Mouse (Mus musculus): ENCODE results near the gene Fpr1. TPM values are rescaled to one million over a fixed set of nuclear protein-coding genes. Genes with fewer than 3 reads are reported as not detected.

Fpr1 gene
- total RNA-seq, 1 experiment, result not detected

- H3K4me3 ChIP-seq (ENCODE audit: insufficient read depth in 1 of 2, low read depth in 1 of 2, low read length in 2 of 2, poor library complexity in 1 of 2, severe bottlenecking in 1 of 2), result no peak overlapping the region
- H3K27ac ChIP-seq (ENCODE audit: insufficient read depth, low read depth, low read length, poor library complexity, severe bottlenecking), result no peak overlapping the region
- no peak for DNase-seq (ENCODE audit: low read depth, low spot score)
- H3K9ac ChIP-seq (ENCODE audit: insufficient read depth, low read depth, low read length, poor library complexity, severe bottlenecking), result no peak overlapping the region
- H3K36me3 ChIP-seq (ENCODE audit: control insufficient read depth, insufficient read depth, low read length, poor library complexity, severe bottlenecking), result no peaks in the 10 kb centered on the region
- H3K4me1 ChIP-seq (ENCODE audit: control insufficient read depth in 2 of 2, insufficient read depth in 2 of 2, low read length in 2 of 2, poor library complexity in 1 of 2), result no peaks in the 10 kb centered on the region
- no peaks in the 10 kb centered on the region for H3K9me3 ChIP-seq (ENCODE audit: control insufficient read depth, insufficient read depth, low read depth, low read length)
- no peak for TF ChIP-seq HCFC1 (IDR thresholded peaks at IDR 0.05; ENCODE audit: borderline replicate concordance, insufficient read depth, low read length)
- no peak for TF ChIP-seq ZC3H11A (IDR thresholded peaks at IDR 0.05; ENCODE audit: borderline replicate concordance, low read depth, low read length)
- no peak for TF ChIP-seq ZNF384 (IDR thresholded peaks at IDR 0.05; ENCODE audit: low read depth, low read length)
- no peak for TF ChIP-seq MAFK (IDR thresholded peaks at IDR 0.05; ENCODE audit: insufficient read depth, low read depth, low read length)
- no peak for TF ChIP-seq CHD2 (IDR thresholded peaks at IDR 0.05; ENCODE audit: low read depth, low read length)
- in situ Hi-C loops (cut with MboI; ENCODE audit: low sequenced_read_pairs in 2 of 2, unreplicated experiment in 2 of 2), result no loop called here
Measured at GRCm38 (mm10) chr17:17900768-17901167, 17.0 kb upstream of the Fpr1 start.

- Histone ChIP-seq H3K4me1 (ENCODE audit: control insufficient read depth in 2 of 2, insufficient read depth in 2 of 2, low read length in 2 of 2, poor library complexity in 1 of 2) (no peaks in the 10 kb centered on the region), H3K36me3 (ENCODE audit: control insufficient read depth, insufficient read depth, low read length, poor library complexity, severe bottlenecking) (no peaks in the 10 kb centered on the region), H3K9ac (ENCODE audit: insufficient read depth, low read depth, low read length, poor library complexity, severe bottlenecking) (no peak overlapping the region), H3K4me3 (ENCODE audit: insufficient read depth in 1 of 2, low read depth in 1 of 2, low read length in 2 of 2, poor library complexity in 1 of 2, severe bottlenecking in 1 of 2) (no peak overlapping the region), H3K27ac (ENCODE audit: insufficient read depth, low read depth, low read length, poor library complexity, severe bottlenecking) (no peak overlapping the region), H3K9me3 (ENCODE audit: control insufficient read depth, insufficient read depth, low read depth, low read length) (no peaks in the 10 kb centered on the region)
- DNase-seq (ENCODE audit: low read depth, low spot score), result peak; percentile 26
- in situ Hi-C loops (cut with MboI; ENCODE audit: low sequenced_read_pairs in 2 of 2, unreplicated experiment in 2 of 2), result loop anchor here in 1 of 2 experiments (10.0 kb wide), 1 partner anchor 124 kb away; no protein-coding TSS in a partner anchor
- TF ChIP-seq CHD2 (IDR thresholded peaks at IDR 0.05; ENCODE audit: low read depth, low read length) (no peak), ZC3H11A (IDR thresholded peaks at IDR 0.05; ENCODE audit: borderline replicate concordance, low read depth, low read length) (peak; percentile 55; the same call in 1 of the 2 replicates)
Measured at GRCm38 (mm10) chr17:17899268-17899667, 15.5 kb upstream of the Fpr1 start.

GRCm38 (mm10) chr17:17896039-17896438 is 12.3 kb upstream of the Fpr1 start:
- H3K4me3 ChIP-seq (ENCODE audit: insufficient read depth in 1 of 2, low read depth in 1 of 2, low read length in 2 of 2, poor library complexity in 1 of 2, severe bottlenecking in 1 of 2), result no peak overlapping the region
- H3K9ac ChIP-seq (ENCODE audit: insufficient read depth, low read depth, low read length, poor library complexity, severe bottlenecking), result no peak overlapping the region
- TF ChIP-seq ZC3H11A (IDR thresholded peaks at IDR 0.05; ENCODE audit: borderline replicate concordance, low read depth, low read length), result peak; percentile 85; the same call in 1 of the 2 replicates
- TF ChIP-seq MAFK (IDR thresholded peaks at IDR 0.05; ENCODE audit: insufficient read depth, low read depth, low read length), result no peak
- H3K4me1 ChIP-seq (ENCODE audit: control insufficient read depth in 2 of 2, insufficient read depth in 2 of 2, low read length in 2 of 2, poor library complexity in 1 of 2), result no peaks in the 10 kb centered on the region
- no peak overlapping the region for H3K27ac ChIP-seq (ENCODE audit: insufficient read depth, low read depth, low read length, poor library complexity, severe bottlenecking)
- in situ Hi-C loops (cut with MboI; ENCODE audit: low sequenced_read_pairs in 2 of 2, unreplicated experiment in 2 of 2), result loop anchor here in 1 of 2 experiments (10.0 kb wide), 1 partner anchor 121 kb away; no protein-coding TSS in a partner anchor
- no peaks in the 10 kb centered on the region for H3K9me3 ChIP-seq (ENCODE audit: control insufficient read depth, insufficient read depth, low read depth, low read length)
- DNase-seq (ENCODE audit: low read depth, low spot score), result peak; percentile 35
- H3K36me3 ChIP-seq (ENCODE audit: control insufficient read depth, insufficient read depth, low read length, poor library complexity, severe bottlenecking), result no peaks in the 10 kb centered on the region

DNA sequence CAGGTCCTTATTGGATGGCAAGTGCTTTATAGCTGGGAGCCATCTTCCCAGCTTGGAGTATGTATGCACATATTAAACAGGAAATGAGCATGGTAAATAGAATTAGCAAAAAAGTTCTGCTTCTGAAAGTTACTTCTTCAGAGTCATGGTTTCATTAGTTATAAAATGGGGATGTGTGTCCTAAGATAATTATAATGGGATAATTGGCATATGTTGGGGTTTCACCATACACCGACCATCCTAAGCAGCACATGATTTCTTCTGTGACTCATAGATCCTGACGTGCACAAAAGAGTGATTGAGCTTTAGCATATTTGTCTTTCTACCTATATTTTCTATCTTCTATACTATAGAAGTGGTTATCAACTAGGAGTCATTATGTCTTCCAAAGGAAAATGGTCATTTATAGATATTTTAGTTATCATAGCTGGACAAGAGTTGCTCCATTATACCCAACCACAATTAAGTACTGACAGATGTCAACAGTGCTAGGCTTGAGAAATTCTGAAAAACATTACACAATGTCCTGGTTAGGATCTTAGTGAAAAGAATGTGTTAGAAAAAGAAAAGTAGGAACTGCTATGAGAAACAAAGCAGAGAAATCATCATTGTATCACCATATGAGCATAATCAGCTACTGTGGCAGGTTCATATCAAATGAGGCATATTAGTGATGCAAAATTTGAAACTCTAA is 6.1 kb upstream of the Fpr1 start:
- no peak overlapping the region for H3K9ac ChIP-seq (ENCODE audit: insufficient read depth, low read depth, low read length, poor library complexity, severe bottlenecking)
- H3K4me1 ChIP-seq (ENCODE audit: control insufficient read depth in 2 of 2, insufficient read depth in 2 of 2, low read length in 2 of 2, poor library complexity in 1 of 2), result no peaks in the 10 kb centered on the region
- in situ Hi-C loops (cut with MboI; ENCODE audit: low sequenced_read_pairs in 2 of 2, unreplicated experiment in 2 of 2), result loop anchor here (10.0 kb wide), 1 partner anchor 115 kb away; no protein-coding TSS in a partner anchor
- TF ChIP-seq CHD2 (IDR thresholded peaks at IDR 0.05; ENCODE audit: low read depth, low read length) (no peak), HCFC1 (IDR thresholded peaks at IDR 0.05; ENCODE audit: borderline replicate concordance, insufficient read depth, low read length) (no peak), ZC3H11A (IDR thresholded peaks at IDR 0.05; ENCODE audit: borderline replicate concordance, low read depth, low read length) (no peak), MAFK (IDR thresholded peaks at IDR 0.05; ENCODE audit: insufficient read depth, low read depth, low read length) (no peak), ZNF384 (IDR thresholded peaks at IDR 0.05; ENCODE audit: low read depth, low read length) (no peak)
- no peaks in the 10 kb centered on the region for H3K36me3 ChIP-seq (ENCODE audit: control insufficient read depth, insufficient read depth, low read length, poor library complexity, severe bottlenecking)
- no peak overlapping the region for H3K4me3 ChIP-seq (ENCODE audit: insufficient read depth in 1 of 2, low read depth in 1 of 2, low read length in 2 of 2, poor library complexity in 1 of 2, severe bottlenecking in 1 of 2)
- H3K27ac ChIP-seq (ENCODE audit: insufficient read depth, low read depth, low read length, poor library complexity, severe bottlenecking), result no peak overlapping the region
- no peaks in the 10 kb centered on the region for H3K9me3 ChIP-seq (ENCODE audit: control insufficient read depth, insufficient read depth, low read depth, low read length)
- no peak for DNase-seq (ENCODE audit: low read depth, low spot score)
